Mouse (Mus musculus): ENCODE results near the gene Syngr3. TPM values are rescaled to one million over a fixed set of nuclear protein-coding genes. Genes with fewer than 3 reads are reported as not detected.

Syngr3 gene
- polyA plus RNA-seq, 1 experiment from 2014 or later = 5.0 TPM

DNA sequence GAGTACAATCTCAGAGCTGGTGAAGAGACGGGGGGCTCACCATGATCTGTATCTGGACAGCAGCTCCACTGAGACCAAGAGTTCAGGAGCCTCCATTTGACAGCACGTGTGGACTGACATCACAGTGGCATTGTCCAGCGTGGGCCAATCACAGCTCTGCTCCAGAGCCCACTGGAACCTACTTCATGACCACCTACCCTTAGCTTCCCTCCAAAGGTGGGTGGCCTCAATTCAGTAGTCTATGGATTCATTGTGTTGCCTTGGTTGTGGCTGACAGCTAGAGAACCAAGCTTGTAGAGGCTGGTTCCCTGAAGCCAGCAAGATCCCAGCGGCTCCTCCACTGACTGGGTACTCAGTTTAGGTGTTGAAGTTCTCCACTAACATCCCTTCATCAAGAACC lies 28.2 kb upstream of the Syngr3 start, which contains the start of the genes Rnf151 and Rps2:
Gene Rnf151 (minus strand): TSS at position 121 of the 400 bp plus-strand sequence.
Gene Rps2 (plus strand): TSS at position 174 of the 400 bp plus-strand sequence.
- TF ChIP-seq CTCF (IDR thresholded peaks at IDR 0.05; ENCODE audit: low read depth) = no peak
- TF ChIP-seq EP300 (optimal IDR thresholded peaks at IDR 0.05) = no peak
- peak within 1 kb of the TSS; percentile 24 for H3K4me2 ChIP-seq (replicated peaks; ENCODE audit: low read depth)
- H3K4me3 ChIP-seq (ENCODE audit: low read depth, low read length) = peak within 1 kb of the TSS; percentile 50
- peaks cover 10% of the 10 kb centered on the region for H3K36me3 ChIP-seq (ENCODE audit: control insufficient read depth, insufficient read depth, low read length)
- no peak within 1 kb of the TSS for H3K27ac ChIP-seq (replicated peaks)
- ATAC-seq (ENCODE audit: low FRiP score, low TSS enrichment) (no peak), DNase-seq (ENCODE audit: low spot score) (no peak)
- H3K9me3 ChIP-seq (ENCODE audit: control insufficient read depth, low read length) = no peaks in the 10 kb centered on the region
- no peak within 1 kb of the TSS for H3K9ac ChIP-seq (ENCODE audit: low read length)
- no peaks in the 10 kb centered on the region for H3K27me3 ChIP-seq (ENCODE audit: control insufficient read depth, insufficient read depth, low read length)
- H3K4me1 ChIP-seq (replicated peaks; ENCODE audit: control insufficient read depth, insufficient read depth) = 0 out of 2 replicates have a peak, but pooled peaks cover 2% of the 10 kb centered on the region
- WGBS = 77% methylated on average over 4 of the region's 4 CpGs

DNA sequence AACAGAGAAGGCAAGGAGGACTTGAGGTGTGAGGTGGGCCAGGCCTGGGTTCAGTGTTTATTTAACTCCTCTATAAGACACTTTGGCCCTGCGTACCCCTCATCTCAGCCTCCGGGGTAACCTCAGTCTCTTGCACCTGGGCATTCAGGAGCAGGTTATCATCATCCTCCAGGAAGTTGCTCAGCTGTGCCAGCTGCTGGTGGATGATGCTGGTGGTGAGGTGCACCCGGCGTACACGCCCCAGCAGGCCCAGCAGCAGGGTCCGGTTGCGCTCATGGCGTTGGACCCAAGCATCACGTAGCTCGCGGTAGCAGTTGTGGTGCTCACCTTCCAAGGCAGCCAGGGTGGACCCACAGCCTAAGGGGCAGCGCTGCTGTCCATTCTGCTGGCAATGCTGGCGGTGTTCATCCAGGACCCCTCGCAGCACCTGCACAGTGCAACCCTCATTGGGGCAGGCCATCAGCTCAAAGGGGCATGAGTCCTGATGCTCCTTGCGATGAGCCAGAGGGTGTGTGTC lies 26.5 kb upstream of the Syngr3 start:
- Histone ChIP-seq H3K4me3 (ENCODE audit: low read depth, low read length) (no peak overlapping the region), H3K4me2 (replicated peaks; ENCODE audit: low read depth) (no peak overlapping the region), H3K9me3 (ENCODE audit: control insufficient read depth, low read length) (no peaks in the 10 kb centered on the region), H3K27me3 (ENCODE audit: control insufficient read depth, insufficient read depth, low read length) (no peaks in the 10 kb centered on the region), H3K27ac (replicated peaks) (no peak overlapping the region), H3K9ac (ENCODE audit: low read length) (no peak overlapping the region), H3K4me1 (replicated peaks; ENCODE audit: control insufficient read depth, insufficient read depth) (no peaks in the 10 kb centered on the region), H3K36me3 (ENCODE audit: control insufficient read depth, insufficient read depth, low read length) (peaks cover under 1% of the 10 kb centered on the region; the same call in 1 of the 2 replicates)
- DNase-seq (ENCODE audit: low spot score) (no peak), ATAC-seq (ENCODE audit: low FRiP score, low TSS enrichment) (no peak)
- 94% methylated on average over 15 of the region's 15 CpGs for WGBS
- TF ChIP-seq CTCF (IDR thresholded peaks at IDR 0.05; ENCODE audit: low read depth) (no peak), EP300 (optimal IDR thresholded peaks at IDR 0.05) (no peak)

DNA sequence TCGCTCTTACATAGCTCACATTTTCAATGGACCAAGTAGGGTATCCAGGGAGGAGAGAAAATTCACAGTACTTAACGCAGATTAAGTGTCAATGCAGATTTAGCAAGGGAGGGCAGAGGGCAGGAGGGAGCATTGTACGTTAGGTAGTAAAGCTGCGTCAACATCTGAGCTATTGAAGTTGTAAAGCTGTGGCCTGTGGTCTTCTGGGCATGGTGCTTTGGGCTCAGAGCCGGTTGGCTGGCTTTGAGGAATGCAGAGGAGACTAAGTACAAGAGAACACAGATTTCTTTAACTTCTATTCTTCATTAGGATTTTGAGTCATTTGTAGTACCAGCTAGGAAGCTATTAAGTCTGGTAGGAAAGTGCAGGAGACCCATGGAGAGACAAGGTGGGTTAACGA lies 25.8 kb upstream of the Syngr3 start:
- no peak overlapping the region for H3K4me2 ChIP-seq (replicated peaks; ENCODE audit: low read depth)
- no peaks in the 10 kb centered on the region for H3K9me3 ChIP-seq (ENCODE audit: control insufficient read depth, low read length)
- no peaks in the 10 kb centered on the region for H3K36me3 ChIP-seq (ENCODE audit: control insufficient read depth, insufficient read depth, low read length)
- 69% methylated on average over 6 of the region's 6 CpGs for WGBS
- TF ChIP-seq CTCF (IDR thresholded peaks at IDR 0.05; ENCODE audit: low read depth) = no peak
- TF ChIP-seq EP300 (optimal IDR thresholded peaks at IDR 0.05) = no peak
- H3K9ac ChIP-seq (ENCODE audit: low read length) = no peak overlapping the region
- ATAC-seq (ENCODE audit: low FRiP score, low TSS enrichment) = no peak
- no peak overlapping the region for H3K4me3 ChIP-seq (ENCODE audit: low read depth, low read length)
- DNase-seq (ENCODE audit: low spot score) = no peak
- H3K27me3 ChIP-seq (ENCODE audit: control insufficient read depth, insufficient read depth, low read length) = no peaks in the 10 kb centered on the region
- no peaks in the 10 kb centered on the region for H3K4me1 ChIP-seq (replicated peaks; ENCODE audit: control insufficient read depth, insufficient read depth)
- no peak overlapping the region for H3K27ac ChIP-seq (replicated peaks)

DNA sequence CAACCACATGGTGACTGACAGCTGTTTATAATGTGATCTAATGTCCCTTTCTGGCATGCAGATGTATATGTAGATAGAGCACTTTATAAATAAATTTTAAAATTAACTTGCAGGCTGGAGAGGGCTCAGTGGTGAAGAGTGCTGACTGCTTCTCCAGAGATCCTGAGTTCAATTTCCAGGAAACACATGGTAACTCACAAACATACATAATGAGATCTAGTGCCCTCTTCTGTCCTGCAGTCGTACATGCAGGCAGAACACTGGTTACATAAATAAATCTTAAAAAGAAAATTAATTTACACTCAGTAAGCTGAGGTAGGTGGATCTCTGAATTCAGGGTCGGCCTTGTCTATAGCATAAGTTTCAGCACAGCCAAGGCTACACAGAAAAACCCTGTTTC lies 18.9 kb upstream of the Syngr3 start:
- no peaks in the 10 kb centered on the region for H3K4me1 ChIP-seq (replicated peaks; ENCODE audit: control insufficient read depth, insufficient read depth)
- no peak overlapping the region for H3K4me2 ChIP-seq (replicated peaks; ENCODE audit: low read depth)
- DNase-seq (ENCODE audit: low spot score) (no peak), ATAC-seq (ENCODE audit: low FRiP score, low TSS enrichment) (0 out of 2 replicates have a peak, but pooled peaks have one; percentile 9)
- WGBS = 34% methylated on average over 2 of the region's 2 CpGs
- no peak overlapping the region for H3K4me3 ChIP-seq (ENCODE audit: low read depth, low read length)
- TF ChIP-seq EP300 (optimal IDR thresholded peaks at IDR 0.05) = no peak
- TF ChIP-seq CTCF (IDR thresholded peaks at IDR 0.05; ENCODE audit: low read depth) = peak; percentile 66
- H3K36me3 ChIP-seq (ENCODE audit: control insufficient read depth, insufficient read depth, low read length) = peaks cover 11% of the 10 kb centered on the region
- no peak overlapping the region for H3K9ac ChIP-seq (ENCODE audit: low read length)
- no peaks in the 10 kb centered on the region for H3K27me3 ChIP-seq (ENCODE audit: control insufficient read depth, insufficient read depth, low read length)
- no peak overlapping the region for H3K27ac ChIP-seq (replicated peaks)
- H3K9me3 ChIP-seq (ENCODE audit: control insufficient read depth, low read length) = no peaks in the 10 kb centered on the region

DNA sequence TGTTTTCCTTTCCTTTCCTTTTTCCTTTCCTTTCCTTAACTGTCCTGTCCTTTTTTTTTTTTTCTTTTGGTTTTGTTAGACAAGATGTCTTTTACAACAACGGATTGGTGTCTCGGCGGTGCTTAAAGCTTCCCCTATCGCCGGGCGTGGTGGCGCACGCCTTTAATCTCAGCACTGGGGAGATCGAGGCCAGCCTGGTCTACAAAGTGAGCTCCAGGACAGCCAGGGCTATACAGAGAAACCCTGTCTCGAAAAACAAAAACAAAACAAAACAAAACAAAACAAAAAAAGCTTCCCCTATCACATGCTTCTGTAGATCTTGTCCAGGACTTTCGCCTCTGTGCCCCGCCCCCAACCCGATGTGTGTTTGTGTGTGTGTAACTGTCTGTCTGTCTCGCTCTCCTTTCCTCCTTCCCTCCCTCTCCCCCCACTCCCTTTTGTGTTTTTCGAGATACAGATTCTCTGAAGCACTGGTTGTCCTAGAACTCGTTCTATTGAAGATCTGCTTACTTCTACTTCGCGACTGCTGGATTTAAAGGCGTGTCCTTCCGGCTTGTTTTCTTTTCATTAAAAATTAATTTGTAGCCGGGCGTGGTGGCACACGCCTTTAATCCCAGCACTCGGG lies 18.2 kb upstream of the Syngr3 start:
- no peaks in the 10 kb centered on the region for H3K4me1 ChIP-seq (replicated peaks; ENCODE audit: control insufficient read depth, insufficient read depth)
- ATAC-seq (ENCODE audit: low FRiP score, low TSS enrichment) (no peak), DNase-seq (ENCODE audit: low spot score) (no peak)
- no peaks in the 10 kb centered on the region for H3K9me3 ChIP-seq (ENCODE audit: control insufficient read depth, low read length)
- H3K9ac ChIP-seq (ENCODE audit: low read length) = peak overlapping the region; percentile 72
- H3K4me2 ChIP-seq (replicated peaks; ENCODE audit: low read depth) = peak overlapping the region; percentile 77
- 4% methylated on average over 24 of the region's 24 CpGs for WGBS
- peak overlapping the region; percentile 66 for H3K4me3 ChIP-seq (ENCODE audit: low read depth, low read length)
- peaks cover 12% of the 10 kb centered on the region for H3K36me3 ChIP-seq (ENCODE audit: control insufficient read depth, insufficient read depth, low read length)
- peak overlapping the region; percentile 86 for H3K27ac ChIP-seq (replicated peaks)
- H3K27me3 ChIP-seq (ENCODE audit: control insufficient read depth, insufficient read depth, low read length) = no peaks in the 10 kb centered on the region
- TF ChIP-seq EP300 (optimal IDR thresholded peaks at IDR 0.05) = no peak
- TF ChIP-seq CTCF (IDR thresholded peaks at IDR 0.05; ENCODE audit: low read depth) = no peak

All from stomach, postnatal 0 days (tissue).